Mouse (Mus musculus) liver, embryonic 11.5 days (tissue): Measurements from ENCODE around the gene Tas1r1. TPM values are rescaled to one million over a fixed set of nuclear protein-coding genes. Genes with fewer than 3 reads are reported as not detected.

ENCODE experiments used
- ATAC-seq: fragments of 200-750 bp; cut with Nextera tagmentation; replicated peaks from 2 replicates; pipeline ENCODE4 v1.8.0; 2017; ENCODE audit warnings: moderate number of reproducible peaks, mild to moderate bottlenecking, moderate TSS enrichment, moderate library complexity; ENCODE audit not compliant: low FRiP score
- DNase-seq: peaks from one replicate; pipeline ENCODE4 v3.0.0-alpha.2; 2017; ENCODE audit warnings: low spot score
- H3K27ac ChIP-seq: fragments of 300-500 bp; sonication (generic); 2 replicates; pipeline ENCODE4 v1.5.1; 2014; ENCODE audit warnings: mild to moderate bottlenecking, low read depth, low read length, control low read depth
- H3K27me3 ChIP-seq: fragments of 300-500 bp; sonication (generic); replicated peaks from 2 replicates; pipeline ENCODE4 v1.6.1; 2014; ENCODE audit warnings: low read length, mixed read lengths; ENCODE audit not compliant: control insufficient read depth, insufficient read depth
- H3K36me3 ChIP-seq: fragments of 300-500 bp; sonication (generic); 2 replicates; pipeline ENCODE4 v1.6.1; 2014; ENCODE audit warnings: mild to moderate bottlenecking, low read length, moderate library complexity, mixed read lengths; ENCODE audit not compliant: control insufficient read depth, insufficient read depth
- H3K4me1 ChIP-seq: fragments of 300-500 bp; sonication (generic); replicated peaks from 2 replicates; pipeline ENCODE4 v1.6.1; 2014; ENCODE audit warnings: low read length, mixed read lengths; ENCODE audit not compliant: control insufficient read depth, insufficient read depth
- H3K4me2 ChIP-seq: fragments of 300-500 bp; sonication (generic); 2 replicates; pipeline ENCODE4 v1.6.1; 2014; ENCODE audit warnings: mild to moderate bottlenecking, control low read depth, moderate library complexity
- H3K4me3 ChIP-seq: fragments of 300-500 bp; sonication (generic); 2 replicates; pipeline ENCODE4 v1.5.1; 2014; ENCODE audit warnings: low read depth, low read length, control low read depth
- H3K9ac ChIP-seq: fragments of 300-500 bp; sonication (generic); 2 replicates; pipeline ENCODE4 v1.6.1; 2014; ENCODE audit warnings: low read depth, low read length, control low read depth
- H3K9me3 ChIP-seq: fragments of 300-500 bp; sonication (generic); 2 replicates; pipeline ENCODE4 v1.6.1; 2016; ENCODE audit warnings: low read length, inconsistent platforms, mixed read lengths; ENCODE audit not compliant: control insufficient read depth
- WGBS: fragments of 180-500 bp; shearing (Covaris S2); extraction: QIAGEN DNeasy Blood & Tissue Kit; methylation state at CpG from one replicate; pipeline ENCODE4 v1.1.7; 2014; 5-methylcytosine and 5-hydroxymethylcytosine counted together
- polyA plus RNA-seq: library from polyadenylated mRNA; unstranded; fragments of >200 nt; fragmentation: Nextera tagmentation; extraction: Ambion mirVana; gene quantifications from 2 replicates; pipeline ENCODE4 v1.2.1, GENCODE M21; 2014

The Tas1r1 gene
- polyA plus RNA-seq, 1 experiment from 2014 or later: 0.21 TPM

DNA sequence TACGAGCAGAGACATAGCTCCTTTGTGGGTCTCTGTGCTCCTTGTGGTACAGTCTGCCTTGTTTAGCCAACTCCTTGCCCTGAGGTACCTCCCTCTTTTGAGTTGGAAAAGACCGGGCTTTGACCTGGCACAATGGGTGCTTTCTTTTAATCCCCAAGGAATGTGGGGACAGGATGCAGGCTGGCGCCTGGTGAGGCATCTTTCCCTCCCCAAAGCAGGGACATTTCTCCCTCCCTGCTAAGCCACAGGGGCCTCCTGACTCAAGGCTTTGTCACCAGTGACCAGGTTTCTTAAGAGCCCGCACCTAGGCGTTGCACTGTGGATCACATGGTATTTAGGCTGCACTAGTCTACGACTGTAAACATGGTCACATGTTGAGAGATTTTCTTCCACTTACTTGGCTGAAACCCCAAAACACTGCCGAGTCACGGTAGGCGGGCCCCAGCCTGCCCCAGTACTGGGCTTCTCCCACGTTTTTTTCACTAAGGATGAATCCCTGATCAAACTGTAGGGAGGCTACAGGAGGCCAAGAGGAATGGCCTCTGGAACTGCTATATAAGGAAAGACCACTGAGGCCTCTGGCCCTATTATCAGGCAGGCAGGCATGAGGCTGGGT lies 28.2 kb downstream of the Tas1r1 start:
- Histone ChIP-seq H3K36me3 (peaks cover 18% of the 10 kb centered on the region), H3K9ac (peak overlapping the region; percentile 84), H3K27me3 (peaks cover 4% of the 10 kb centered on the region), H3K4me3 (peak overlapping the region; percentile 82), H3K27ac (peak overlapping the region; percentile 70), H3K9me3 (no peaks in the 10 kb centered on the region), H3K4me2 (peak overlapping the region; percentile 100), H3K4me1 (peaks cover 28% of the 10 kb centered on the region)
- ATAC-seq: peak; percentile 35
- peak; percentile 48 for DNase-seq
- 2% methylated on average over 10 of the region's 10 CpGs for WGBS

DNA sequence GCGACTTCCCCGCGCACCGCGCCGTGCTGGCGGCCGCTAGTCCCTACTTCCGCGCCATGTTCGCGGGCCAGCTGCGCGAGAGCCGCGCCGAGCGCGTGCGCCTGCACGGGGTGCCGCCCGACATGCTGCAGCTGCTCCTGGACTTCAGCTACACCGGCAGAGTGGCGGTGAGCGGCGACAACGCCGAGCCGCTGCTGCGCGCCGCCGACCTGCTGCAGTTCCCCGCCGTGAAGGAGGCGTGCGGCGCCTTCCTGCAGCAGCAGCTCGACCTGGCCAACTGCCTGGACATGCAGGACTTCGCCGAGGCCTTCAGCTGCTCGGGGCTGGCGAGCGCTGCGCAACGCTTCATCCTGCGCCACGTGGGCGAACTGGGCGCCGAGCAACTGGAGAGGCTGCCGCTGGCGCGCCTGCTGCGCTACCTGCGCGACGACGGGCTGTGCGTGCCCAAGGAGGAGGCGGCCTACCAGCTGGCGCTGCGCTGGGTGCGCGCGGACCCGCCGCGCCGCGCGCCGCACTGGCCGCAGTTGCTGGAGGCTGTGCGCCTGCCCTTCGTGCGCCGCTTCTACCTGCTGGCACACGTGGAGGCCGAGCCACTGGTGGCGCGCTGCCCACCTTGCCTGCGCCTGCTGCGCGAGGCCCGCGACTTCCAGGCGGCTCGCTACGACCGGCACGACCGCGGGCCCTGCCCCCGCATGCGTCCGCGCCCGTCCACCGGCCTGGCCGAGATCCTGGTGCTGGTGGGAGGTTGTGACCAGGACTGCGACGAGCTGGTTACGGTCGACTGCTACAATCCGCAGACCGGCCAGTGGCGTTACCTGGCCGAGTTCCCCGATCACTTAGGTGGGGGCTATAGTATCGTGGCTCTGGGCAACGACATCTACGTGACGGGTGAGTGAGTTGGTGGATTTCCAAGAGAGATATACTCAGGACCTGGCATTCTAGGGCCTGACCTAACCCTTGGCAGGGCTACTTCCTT lies 29.0 kb downstream of the Tas1r1 start:
- Histone ChIP-seq H3K27me3 (peaks cover 4% of the 10 kb centered on the region), H3K4me1 (peaks cover 28% of the 10 kb centered on the region), H3K9ac (peak overlapping the region; percentile 84), H3K36me3 (peaks cover 12% of the 10 kb centered on the region; the same call in 1 of the 2 replicates), H3K27ac (peak overlapping the region; percentile 80), H3K4me2 (peak overlapping the region; percentile 100), H3K9me3 (no peaks in the 10 kb centered on the region), H3K4me3 (peak overlapping the region; percentile 82)
- DNase-seq: peak; percentile 50
- WGBS: under 1% methylated on average over 105 of the region's 115 CpGs
- peak; percentile 69 for ATAC-seq

DNA sequence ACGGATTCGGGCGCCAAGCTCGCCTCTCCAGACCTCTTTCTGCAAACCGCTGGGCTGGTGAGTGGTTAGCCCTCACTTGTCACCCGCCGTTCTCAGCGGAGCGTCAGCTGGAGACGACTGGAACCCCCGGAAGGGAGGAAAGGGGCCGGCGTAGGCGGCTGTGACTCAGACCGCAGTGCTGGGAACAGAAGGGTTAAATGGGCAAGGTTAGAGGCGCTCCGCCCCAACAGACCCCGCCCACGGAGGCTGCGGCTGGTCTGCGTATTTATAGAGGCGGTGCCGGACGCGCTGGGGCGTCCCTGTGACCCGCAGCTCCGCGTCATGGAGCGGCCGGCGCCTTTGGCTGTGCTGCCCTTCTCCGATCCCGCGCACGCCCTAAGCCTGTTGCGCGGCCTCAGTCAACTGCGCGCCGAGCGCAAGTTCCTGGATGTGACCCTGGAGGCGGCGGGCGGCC lies 29.7 kb downstream of the Tas1r1 start, which contains the start of gene Klhl21:
Gene Klhl21, plus strand, starts transcription at position 182 of the 454 bp plus-strand sequence.
- Histone ChIP-seq H3K4me1 (peaks cover 28% of the 10 kb centered on the region), H3K27ac (peak within 1 kb of the TSS; percentile 80), H3K4me2 (peak within 1 kb of the TSS; percentile 100), H3K9ac (peak within 1 kb of the TSS; percentile 84), H3K27me3 (peaks cover 4% of the 10 kb centered on the region), H3K4me3 (peak within 1 kb of the TSS; percentile 82), H3K9me3 (no peaks in the 10 kb centered on the region), H3K36me3 (peaks cover 9% of the 10 kb centered on the region; the same call in 1 of the 2 replicates)
- under 1% methylated on average over 45 of the region's 45 CpGs for WGBS
- DNase-seq (peak; percentile 95), ATAC-seq (peak; percentile 88)

DNA sequence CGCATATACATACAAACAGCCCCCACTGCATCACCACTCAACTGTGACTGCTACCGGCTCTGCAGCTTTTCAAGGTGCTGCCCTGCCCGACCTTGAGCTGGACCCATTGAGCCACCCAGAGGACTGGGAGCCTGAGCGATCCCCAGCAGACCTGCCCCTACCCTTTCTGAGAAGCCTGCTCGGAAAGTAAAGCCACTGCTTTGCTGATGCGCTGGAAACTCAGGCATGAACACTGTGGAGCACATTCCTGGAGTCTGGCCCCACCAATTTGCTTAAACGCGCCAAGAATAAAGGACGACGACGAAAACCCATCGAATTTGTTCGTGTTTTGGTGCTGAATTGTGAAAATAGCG lies 30.2 kb downstream of the Tas1r1 start:
- no peak overlapping the region; the same call in 1 of the 2 replicates for H3K27ac ChIP-seq

DNA sequence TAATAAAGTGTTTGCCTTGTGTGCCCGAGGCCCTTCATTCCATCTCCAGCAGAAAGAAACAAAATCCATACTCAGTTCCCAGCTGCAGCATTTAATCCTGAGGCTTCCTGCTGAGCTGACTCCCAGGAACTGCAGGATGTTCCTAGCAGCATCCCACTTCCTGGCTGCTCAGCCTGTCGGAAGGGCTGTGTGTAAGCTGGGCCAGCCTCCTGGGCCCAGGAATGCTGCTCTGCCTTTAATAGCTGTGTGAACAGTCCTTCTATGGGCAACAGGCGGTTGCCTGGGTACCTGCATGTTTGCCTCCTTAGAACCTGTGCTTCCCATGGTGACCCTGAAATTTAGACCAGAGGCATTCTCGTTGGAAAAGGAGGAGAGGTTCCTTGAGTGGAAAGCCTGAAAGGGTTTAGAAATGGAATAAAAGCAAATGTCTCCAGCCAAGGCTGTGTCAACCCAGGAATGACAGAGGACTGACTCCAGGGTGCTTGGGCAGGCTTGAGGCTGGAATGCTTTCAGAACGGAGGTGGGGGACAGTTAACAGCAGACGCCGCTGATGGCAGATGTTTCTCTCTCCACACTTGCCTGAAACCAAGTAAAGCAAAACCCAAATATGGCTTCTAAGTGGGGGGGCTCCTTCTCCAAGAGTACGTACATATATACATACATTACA lies 30.8 kb downstream of the Tas1r1 start:
- H3K4me1 ChIP-seq: peaks cover 28% of the 10 kb centered on the region
- H3K36me3 ChIP-seq: peaks cover 3% of the 10 kb centered on the region; the same call in 1 of the 2 replicates
- ATAC-seq (no peak), DNase-seq (no peak)
- H3K9ac ChIP-seq: peak overlapping the region; percentile 84
- H3K9me3 ChIP-seq: no peaks in the 10 kb centered on the region
- H3K27ac ChIP-seq: no peak overlapping the region
- H3K4me3 ChIP-seq: peak overlapping the region; percentile 82
- peak overlapping the region; percentile 100 for H3K4me2 ChIP-seq
- H3K27me3 ChIP-seq: peaks cover 4% of the 10 kb centered on the region
- 19% methylated on average over 8 of the region's 8 CpGs for WGBS

More for the DNA sequence above, 30.2 kb downstream of the Tas1r1 start:
- 2% methylated on average over 14 of the region's 14 CpGs for WGBS
- Histone ChIP-seq H3K4me2 (peak overlapping the region; percentile 100), H3K4me1 (peaks cover 28% of the 10 kb centered on the region), H3K36me3 (peaks cover 8% of the 10 kb centered on the region; the same call in 1 of the 2 replicates), H3K27me3 (peaks cover 4% of the 10 kb centered on the region), H3K9ac (peak overlapping the region; percentile 84), H3K9me3 (no peaks in the 10 kb centered on the region), H3K4me3 (peak overlapping the region; percentile 82)
- ATAC-seq: no peak
- DNase-seq: peak; percentile 49

DNA sequence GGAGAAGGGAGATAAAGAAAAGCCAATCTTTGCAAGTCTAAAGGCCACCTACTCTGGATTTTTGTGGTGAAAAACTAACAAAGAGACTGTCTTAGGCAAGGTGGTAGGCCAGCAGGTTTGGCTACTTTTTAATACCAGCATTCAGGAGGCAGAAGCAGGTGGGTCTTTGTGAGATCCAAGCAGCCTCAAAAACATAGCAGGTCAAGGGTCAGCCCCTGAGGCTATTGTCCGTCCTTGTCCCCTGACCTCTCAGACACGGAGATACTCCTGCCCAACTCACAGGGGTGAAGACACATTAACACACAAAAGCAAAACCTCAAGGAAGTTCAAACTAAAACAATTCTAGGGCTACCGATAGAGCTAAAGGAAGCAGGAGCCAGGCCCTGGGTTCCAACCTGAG lies 31.6 kb downstream of the Tas1r1 start:
- Histone ChIP-seq H3K4me2 (no peak overlapping the region), H3K36me3 (no peaks in the 10 kb centered on the region), H3K4me1 (peaks cover 27% of the 10 kb centered on the region), H3K27ac (no peak overlapping the region), H3K9me3 (no peaks in the 10 kb centered on the region), H3K27me3 (peaks cover 4% of the 10 kb centered on the region), H3K9ac (no peak overlapping the region), H3K4me3 (no peak overlapping the region)
- ATAC-seq (no peak), DNase-seq (no peak)
- 42% methylated on average over 3 of the region's 3 CpGs for WGBS

DNA sequence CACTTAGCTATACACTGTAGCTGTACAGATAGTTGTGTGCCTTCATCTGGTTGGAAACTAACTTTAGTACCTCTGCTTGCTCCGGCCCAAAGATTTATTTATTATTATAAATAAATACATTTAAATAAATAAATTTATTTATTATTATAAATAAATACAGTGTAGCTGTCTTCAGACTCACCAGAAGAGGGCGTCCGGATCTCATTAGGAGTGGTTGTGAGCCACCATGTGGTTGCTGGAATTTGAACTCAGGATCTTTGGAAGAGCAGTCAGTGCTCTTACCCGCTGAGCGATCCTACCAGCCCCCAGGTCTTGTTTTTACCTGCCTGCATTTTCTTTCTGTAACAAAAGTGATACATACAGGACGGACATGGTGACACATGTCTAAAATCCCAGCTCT lies 32.2 kb downstream of the Tas1r1 start:
- 66% methylated on average over 6 of the region's 6 CpGs for WGBS
- no peak for ATAC-seq

DNA sequence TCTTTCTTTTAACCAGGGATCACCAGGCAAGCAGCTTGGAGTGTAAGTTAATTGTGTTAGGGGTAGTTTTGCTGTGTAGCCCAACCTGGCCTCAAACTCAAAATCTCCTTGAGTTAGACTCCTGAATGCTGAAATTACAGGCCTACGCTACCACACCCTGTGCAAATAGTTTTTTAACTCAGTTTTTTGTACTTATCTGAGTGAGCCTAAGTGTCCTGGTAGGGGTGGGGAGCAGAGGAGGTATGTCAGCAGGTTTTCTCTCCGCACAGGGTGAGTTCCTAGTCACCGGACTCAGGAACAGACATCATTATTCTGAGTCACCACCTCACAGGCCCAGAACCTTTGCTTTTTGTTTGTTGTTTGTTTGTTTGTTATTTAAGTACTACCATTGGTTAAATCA lies 36.3 kb downstream of the Tas1r1 start:
- ATAC-seq: no peak
- Histone ChIP-seq H3K9me3 (no peaks in the 10 kb centered on the region), H3K4me1 (peaks cover 7% of the 10 kb centered on the region; the same call in 1 of the 2 replicates), H3K9ac (no peak overlapping the region), H3K27me3 (no peaks in the 10 kb centered on the region), H3K4me3 (no peak overlapping the region), H3K4me2 (no peak overlapping the region), H3K36me3 (no peaks in the 10 kb centered on the region), H3K27ac (no peak overlapping the region)
- WGBS: 87% methylated on average over 3 of the region's 3 CpGs
- no peak for DNase-seq

More for the DNA sequence above, 32.2 kb downstream of the Tas1r1 start:
- Histone ChIP-seq H3K4me3 (no peak overlapping the region), H3K27ac (no peak overlapping the region), H3K36me3 (no peaks in the 10 kb centered on the region), H3K9me3 (no peaks in the 10 kb centered on the region), H3K27me3 (peaks cover 4% of the 10 kb centered on the region), H3K9ac (no peak overlapping the region), H3K4me1 (peaks cover 20% of the 10 kb centered on the region), H3K4me2 (no peak overlapping the region)
- no peak for DNase-seq
